ENCODE assay signal across 8 mouse cellular contexts in genomic region chrX:157731658-157732314, GRCm38 (mm10). TPM values are rescaled to one million over a fixed set of nuclear protein-coding genes. Genes with fewer than 3 reads are reported as not detected.
DNase-seq lines count a peak whose midpoint lies in the region; ATAC-seq and TF ChIP-seq lines count a peak whose summit lies in the region.

No protein-coding gene starts in this region.

- no peak for TF ChIP-seq POLR2A in cortical plate, adult 2 months (IDR thresholded peaks at IDR 0.05; ENCODE audit: extremely low read depth, insufficient read depth, low read length)
- TF ChIP-seq POLR2A in myocyte (IDR thresholded peaks at IDR 0.05; ENCODE audit: insufficient read length, low read depth), result no peak
- TF ChIP-seq POLR2A in testis, adult 2 months (IDR thresholded peaks at IDR 0.05; ENCODE audit: control insufficient read depth, low read depth, low read length), result no peak

- H3K4me2 ChIP-seq in kidney, embryonic 14.5 days (replicated peaks; ENCODE audit: low read depth, low read length), result no peak overlapping the region
- peak overlapping the region; percentile 23; the same call in 1 of the 2 replicates for H3K4me2 ChIP-seq in kidney, embryonic 16.5 days (replicated peaks; ENCODE audit: low read depth, low read length)
- peak overlapping the region; percentile 48 for H3K4me2 ChIP-seq in myocyte (ENCODE audit: low read depth)

- TF ChIP-seq CTCF in cortical plate, adult 2 months (IDR thresholded peaks at IDR 0.05; ENCODE audit: extremely low read depth, insufficient read depth, low read length), result peak; percentile 72
- peak; percentile 24; the same call in 1 of the 2 replicates for TF ChIP-seq CTCF in testis, adult 2 months (IDR thresholded peaks at IDR 0.05; ENCODE audit: control insufficient read depth, insufficient read depth, insufficient replicate concordance, low read depth, low read length)

- H3K79me2 ChIP-seq in myocyte (ENCODE audit: control insufficient read depth, insufficient read depth), result no peaks in the 10 kb centered on the region

- no peak overlapping the region for H3K27ac ChIP-seq in kidney, embryonic 14.5 days (ENCODE audit: low read depth, low read length)
- 0 out of 2 replicates have a peak overlapping the region, but pooled peaks have one; percentile 44 for H3K27ac ChIP-seq in cortical plate, adult 2 months (ENCODE audit: insufficient read depth, low read length)
- no peak overlapping the region for H3K27ac ChIP-seq in kidney, embryonic 16.5 days (ENCODE audit: low read length)
- H3K27ac ChIP-seq in testis, adult 2 months (ENCODE audit: control insufficient read depth, insufficient read depth, low read depth, low read length), result no peak overlapping the region

- H3K4me3 ChIP-seq in kidney, embryonic 14.5 days (ENCODE audit: low read length), result no peak overlapping the region
- H3K4me3 ChIP-seq in cortical plate, adult 2 months (ENCODE audit: insufficient read depth, low read length), result no peak overlapping the region
- H3K4me3 ChIP-seq in kidney, embryonic 16.5 days (ENCODE audit: low read length), result no peak overlapping the region
- H3K4me3 ChIP-seq in myocyte, result no peak overlapping the region
- no peak overlapping the region for H3K4me3 ChIP-seq in testis, adult 2 months (ENCODE audit: control insufficient read depth, low read depth, low read length)

- WGBS in kidney, embryonic 14.5 days, result 40% methylated on average over 9 of the region's 9 CpGs
- WGBS in kidney, embryonic 16.5 days, result 31% methylated on average over 9 of the region's 9 CpGs

- no peaks in the 10 kb centered on the region for H3K4me1 ChIP-seq in kidney, embryonic 14.5 days (ENCODE audit: control insufficient read depth, insufficient read depth, low read length)
- no peaks in the 10 kb centered on the region; the same call in 1 of the 2 replicates for H3K4me1 ChIP-seq in cortical plate, adult 2 months (ENCODE audit: control insufficient read depth, insufficient read depth, low read length)
- no peaks in the 10 kb centered on the region for H3K4me1 ChIP-seq in kidney, embryonic 16.5 days (ENCODE audit: insufficient read depth, low read length)
- H3K4me1 ChIP-seq in testis, adult 2 months (ENCODE audit: control insufficient read depth, insufficient read depth, low read length), result no peaks in the 10 kb centered on the region

- no peaks in the 10 kb centered on the region for H3K36me3 ChIP-seq in kidney, embryonic 14.5 days (ENCODE audit: control insufficient read depth, insufficient read depth, low read length)
- no peaks in the 10 kb centered on the region for H3K36me3 ChIP-seq in kidney, embryonic 16.5 days (ENCODE audit: insufficient read depth, low read length)
- no peaks in the 10 kb centered on the region for H3K36me3 ChIP-seq in myocyte (ENCODE audit: control insufficient read depth, insufficient read depth)
- no peaks in the 10 kb centered on the region for H3K36me3 ChIP-seq in testis, adult 2 months (ENCODE audit: control insufficient read depth, insufficient read depth, low read length)

- no peak overlapping the region for H3ac ChIP-seq in myocyte (ENCODE audit: control insufficient read depth, insufficient read length)

- ATAC-seq in kidney, embryonic 14.5 days (ENCODE audit: low FRiP score, low TSS enrichment), result no peak; the same call in 1 of the 2 replicates
- ATAC-seq in kidney, embryonic 16.5 days (ENCODE audit: low FRiP score, low TSS enrichment), result peak; percentile 39; the same call in 1 of the 2 replicates

- no peaks in the 10 kb centered on the region for H3K27me3 ChIP-seq in kidney, embryonic 14.5 days (ENCODE audit: control insufficient read depth, insufficient read depth, low read length)
- H3K27me3 ChIP-seq in kidney, embryonic 16.5 days (ENCODE audit: insufficient read depth, low read length), result peaks cover 12% of the 10 kb centered on the region
- H3K27me3 ChIP-seq in myocyte (ENCODE audit: control insufficient read depth, insufficient read depth, insufficient read length), result no peaks in the 10 kb centered on the region
- H3K27me3 ChIP-seq in testis, adult 2 months (ENCODE audit: control insufficient read depth, insufficient read depth, low read length), result no peaks in the 10 kb centered on the region

- no peaks in the 10 kb centered on the region for H3K9me3 ChIP-seq in kidney, embryonic 14.5 days (ENCODE audit: control insufficient read depth, low read length)
- H3K9me3 ChIP-seq in kidney, embryonic 16.5 days (ENCODE audit: low read length), result no peaks in the 10 kb centered on the region

- no peak overlapping the region for H3K9ac ChIP-seq in kidney, embryonic 14.5 days (ENCODE audit: low read depth, low read length)
- H3K9ac ChIP-seq in kidney, embryonic 16.5 days (replicated peaks; ENCODE audit: low read length), result no peak overlapping the region

- peak; percentile 12 for DNase-seq in kidney, adult 11 months
- peak; percentile 56 for DNase-seq in gastrocnemius, postnatal 10 days
- peak; percentile 34 for DNase-seq in liver

TF ChIP-seq in myocyte, 11 proteins besides CTCF, POLR2A, EP300 and RAD21:
- no peak for TF ChIP-seq MYOD1 (IDR thresholded peaks at IDR 0.05; ENCODE audit: control insufficient read depth in 1 of 3, insufficient read length in 2 of 3, low read depth in 2 of 3)
- TF ChIP-seq MYOG (IDR thresholded peaks at IDR 0.05; ENCODE audit: control insufficient read depth in 1 of 3, insufficient read depth in 1 of 3, insufficient read length in 2 of 3, low read depth in 2 of 3), result no peak
- no peak for TF ChIP-seq E2F4 (IDR thresholded peaks at IDR 0.05; ENCODE audit: insufficient read depth)
- no peak for TF ChIP-seq REST (IDR thresholded peaks at IDR 0.05; ENCODE audit: insufficient read depth, insufficient read length)
- TF ChIP-seq SRF (IDR thresholded peaks at IDR 0.05; ENCODE audit: control insufficient read depth, insufficient read length, low read depth), result no peak
- no peak for TF ChIP-seq TCF3 (IDR thresholded peaks at IDR 0.05; ENCODE audit: insufficient read length, low read depth)
- TF ChIP-seq USF1 (IDR thresholded peaks at IDR 0.05; ENCODE audit: low read depth), result no peak
- no peak for TF ChIP-seq POLR2AphosphoS2 (IDR thresholded peaks at IDR 0.05; ENCODE audit: insufficient read length, low read depth)
- no peak for TF ChIP-seq TCF12 (IDR thresholded peaks at IDR 0.05; ENCODE audit: insufficient read depth, poor library complexity, severe bottlenecking)
- TF ChIP-seq MAX (IDR thresholded peaks at IDR 0.05; ENCODE audit: low read depth), result no peak
- no peak for TF ChIP-seq CEBPB (IDR thresholded peaks at IDR 0.05; ENCODE audit: insufficient read depth, poor library complexity, severe bottlenecking)

RNA-seq across cellular contexts. Expression of gene Smpx, which starts 33.1 kb away (rescaled TPM):
- polyA plus RNA-seq in kidney, embryonic 14.5 days (2014; fragmentation: Nextera tagmentation; extraction: Ambion mirVana), result 1.2 and 2.4 TPM in 2 replicates
- polyA plus RNA-seq in cortical plate, adult 2 months (2012; rRNA removed), result not detected in 2 replicates
- total RNA-seq in gastrocnemius, postnatal 10 days (2021), result 100 to 1,000 TPM; 518 to 571 TPM
- polyA plus RNA-seq in kidney, embryonic 16.5 days (2015; fragmentation: Nextera tagmentation; extraction: Ambion mirVana), result 5.9 and 7.6 TPM in 2 replicates
- 55.1 TPM for polyA plus RNA-seq in myocyte (2012; fragmentation: generic; extraction: Trizol)
- polyA plus RNA-seq in testis, adult 2 months (2012; rRNA removed), result 12.0 and 18.5 TPM in 2 replicates
